Mouse (Mus musculus) cerebellum, adult (tissue): ENCODE data around the gene Tpr.

Source experiments
- ATAC-seq: cut with Nextera tagmentation; 2 replicates; pipeline ENCODE4 v1.9.2; 2017; ENCODE audit warnings: mild to moderate bottlenecking, moderate library complexity, mixed read lengths; ENCODE audit not compliant: insufficient number of reproducible peaks, low FRiP score, low TSS enrichment

The Tpr gene

DNA sequence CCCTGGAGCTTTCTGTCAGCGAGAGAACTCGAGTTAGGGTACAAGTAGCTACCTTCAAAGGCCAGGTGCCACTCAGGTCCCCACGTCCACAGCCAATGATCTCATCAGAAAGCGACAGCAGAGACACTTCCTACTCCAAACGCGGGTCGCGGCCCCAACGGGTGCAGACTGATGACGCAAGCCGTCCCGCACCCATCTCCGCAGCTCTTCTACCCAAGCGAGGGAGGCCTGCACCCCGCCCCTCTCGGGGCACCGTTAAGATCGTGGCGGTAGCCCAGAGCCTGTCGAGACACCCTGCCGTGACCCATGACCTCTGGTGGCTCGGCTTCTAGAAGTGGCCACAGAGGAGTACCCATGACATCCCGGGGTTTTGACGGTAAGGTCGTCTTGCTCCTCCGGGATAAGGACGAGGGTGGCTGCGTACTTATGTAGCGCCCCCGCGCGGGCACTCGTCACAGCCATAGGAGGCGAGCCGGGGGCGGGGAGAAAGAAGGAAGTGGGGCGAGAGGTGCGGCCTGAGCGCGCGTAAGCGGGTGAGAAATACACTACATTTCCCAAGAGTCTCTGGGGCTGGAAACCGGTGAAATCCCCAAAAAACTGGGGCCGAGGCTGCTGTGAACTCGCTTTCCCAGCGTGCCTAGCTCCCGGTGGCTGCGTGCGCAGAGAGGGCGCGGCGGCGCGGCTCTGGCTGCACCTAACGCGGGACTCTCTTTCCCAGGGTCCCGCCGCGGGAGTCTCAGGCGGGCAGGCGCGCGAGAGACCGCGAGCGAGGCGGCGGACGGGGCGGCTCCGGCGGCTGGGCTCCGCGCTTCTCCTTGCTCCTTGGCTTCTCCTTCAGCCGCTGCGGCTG, at the start of gene Tpr, which contains the start of gene Odr4:
Tpr (plus strand) TSS at position 201 of the 850 bp plus-strand sequence.
Odr4 (minus strand) TSS at position 443 of the 850 bp plus-strand sequence.
- peak; percentile 97 for ATAC-seq

DNA sequence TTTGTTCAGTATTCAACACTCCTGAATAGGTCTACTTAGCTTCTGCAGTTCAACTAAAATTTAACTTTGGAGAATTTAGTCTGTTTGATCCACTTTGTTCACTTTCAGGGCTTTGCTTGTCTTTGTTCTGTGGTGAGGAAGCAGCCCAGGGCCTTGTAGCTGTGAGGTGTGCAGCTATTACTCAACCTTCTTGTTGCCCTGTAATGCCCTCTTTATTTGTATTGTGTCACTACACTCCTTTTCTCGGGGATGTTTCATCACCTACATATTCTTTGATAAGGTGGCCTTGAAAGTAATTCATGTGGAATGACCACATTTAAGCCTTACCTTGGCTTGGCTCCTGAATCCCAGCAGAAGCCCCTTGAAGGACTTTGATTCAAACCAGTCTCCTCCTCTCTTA, 31.8 kb upstream of the Tpr start:
- ATAC-seq = no peak

DNA sequence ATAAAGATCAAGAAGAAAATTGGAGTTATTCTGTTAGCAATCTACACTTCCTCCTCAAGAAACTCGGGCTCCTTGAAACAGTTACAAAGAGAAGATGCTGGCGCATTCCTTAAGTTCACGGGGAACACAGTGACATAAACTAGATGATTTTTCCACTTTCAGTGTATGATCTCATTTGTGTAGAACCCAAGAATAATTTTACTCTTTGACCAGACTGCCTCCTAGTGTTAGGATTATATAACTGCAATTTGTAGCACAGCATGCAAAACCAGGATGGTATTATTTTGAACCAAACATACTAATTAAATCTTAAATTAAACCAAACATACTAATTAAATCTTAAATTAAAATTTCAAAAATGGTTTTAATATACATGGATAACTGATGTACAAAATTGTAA, 19.7 kb upstream of the Tpr start:
- no peak for ATAC-seq

DNA sequence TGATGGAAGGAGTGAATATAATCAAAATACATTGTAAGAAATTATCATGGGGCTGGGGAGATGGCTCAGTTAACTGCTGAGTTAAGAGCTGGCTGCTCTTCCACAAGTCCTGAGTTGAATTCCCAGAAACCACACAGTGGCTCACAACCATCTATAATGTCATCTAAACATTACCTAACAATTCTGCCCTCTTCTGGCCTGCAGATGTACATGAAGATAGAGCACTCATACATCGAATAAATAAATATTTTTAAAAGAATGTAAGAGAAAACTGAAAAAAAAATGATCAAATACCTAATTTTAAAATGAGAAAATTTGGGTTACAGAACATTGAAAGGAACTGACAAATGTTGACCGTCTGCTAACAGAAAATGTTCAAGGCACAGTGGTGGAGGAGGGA, 18.4 kb upstream of the Tpr start:
- no peak for ATAC-seq

DNA sequence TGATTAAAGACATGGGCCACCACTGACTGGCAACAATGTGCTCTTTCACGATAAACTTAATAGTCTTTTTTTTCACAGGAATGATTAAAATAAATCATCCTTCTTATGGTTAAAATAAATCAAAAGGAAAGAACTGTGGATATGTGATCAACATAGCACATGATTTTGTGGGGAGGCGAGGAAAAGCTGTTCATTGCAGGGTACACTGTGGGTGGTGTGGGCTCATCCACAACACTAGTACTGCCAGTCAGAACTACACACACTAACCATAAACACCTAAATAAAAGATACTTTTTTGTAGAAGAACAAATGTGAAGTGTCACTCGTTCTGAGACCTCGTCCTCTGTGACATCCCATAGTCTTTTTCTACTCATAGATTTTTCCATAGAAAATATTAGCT, 8.5 kb upstream of the Tpr start:
- ATAC-seq = no peak

DNA sequence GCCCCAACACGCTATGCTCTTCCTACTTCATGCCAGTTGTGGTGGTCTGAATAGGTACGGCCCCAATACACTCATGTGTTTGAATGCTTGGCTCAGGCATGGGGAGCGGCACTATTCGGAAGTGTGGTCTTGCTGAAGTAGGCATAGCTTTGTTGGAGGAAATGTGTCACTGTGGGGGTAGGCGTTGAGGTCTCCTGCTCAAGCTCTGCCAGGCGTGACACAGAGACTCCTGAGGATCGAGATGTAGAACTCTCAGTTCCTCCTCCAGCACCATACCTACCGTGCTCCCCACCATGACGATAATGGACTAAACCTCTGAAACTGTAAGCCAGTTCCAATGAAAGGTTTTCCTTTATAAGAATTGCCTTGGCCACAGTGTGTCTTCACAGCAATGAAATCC, 5.1 kb upstream of the Tpr start:
- no peak for ATAC-seq

DNA sequence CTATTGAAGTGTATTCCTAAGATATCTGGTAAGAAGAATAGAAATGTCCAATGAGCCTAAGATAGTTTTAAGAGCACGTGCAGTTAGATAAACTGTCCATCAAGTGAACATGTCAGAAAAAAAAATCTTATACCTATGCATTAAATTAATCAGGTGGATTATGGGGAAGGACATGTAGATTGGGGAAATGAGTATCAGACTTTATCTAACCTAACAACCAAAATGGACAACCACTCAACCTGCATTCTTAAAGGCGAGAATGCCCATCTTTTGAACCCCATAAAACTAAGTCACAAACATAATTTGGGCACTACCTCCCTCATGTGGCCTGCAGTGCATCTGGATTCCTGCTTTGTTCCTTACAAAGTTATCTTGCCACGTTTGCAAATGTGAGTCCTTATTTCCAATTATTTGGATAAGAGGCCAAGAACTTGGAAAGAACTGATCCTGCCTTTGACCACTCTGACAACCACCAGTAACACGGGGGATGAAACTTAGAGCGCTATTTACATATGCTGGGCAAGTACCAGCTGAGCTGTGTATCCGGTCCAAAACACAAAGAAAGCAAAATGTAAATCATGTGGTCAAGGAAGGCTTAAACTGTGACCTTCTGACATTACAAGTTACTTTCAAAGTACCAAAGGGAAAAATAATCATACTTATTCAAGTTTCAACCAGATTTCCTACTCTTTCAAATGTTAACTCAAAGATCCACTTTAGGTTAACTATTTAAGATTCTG, 3.1 kb upstream of the Tpr start:
- no peak for ATAC-seq

DNA sequence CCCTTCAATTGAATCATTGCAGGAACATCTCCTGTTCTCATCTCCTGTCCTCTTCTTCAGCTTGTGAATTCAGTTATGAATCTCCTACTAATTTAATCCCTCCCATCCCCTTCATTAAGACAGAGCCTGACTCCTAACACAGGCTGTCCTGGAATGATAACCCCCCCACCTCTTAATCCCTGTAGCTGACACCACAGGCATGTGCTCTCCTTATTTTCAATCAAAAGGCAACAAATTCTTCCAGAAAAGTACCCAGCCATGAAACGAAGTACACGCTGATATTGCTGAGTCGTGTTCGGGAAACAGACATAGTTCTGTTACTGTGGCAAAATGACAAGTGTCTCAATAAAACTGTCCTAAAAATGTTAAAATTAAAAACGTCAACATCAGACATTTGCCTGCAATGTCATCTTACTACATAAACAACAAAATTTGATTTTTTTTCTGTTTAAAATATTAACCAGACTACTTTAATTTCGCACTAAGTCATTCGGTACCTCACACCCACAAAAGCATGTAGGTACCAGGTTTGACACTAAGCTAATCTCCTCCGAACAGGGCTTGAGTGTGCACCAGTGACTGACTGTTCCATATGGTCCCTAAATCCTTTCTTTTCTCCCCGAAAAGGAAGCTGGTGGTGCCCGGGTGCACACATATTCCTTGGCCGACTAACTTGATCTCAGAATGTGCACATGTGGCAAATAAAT, 554 bp upstream of the Tpr start:
- no peak for ATAC-seq

DNA sequence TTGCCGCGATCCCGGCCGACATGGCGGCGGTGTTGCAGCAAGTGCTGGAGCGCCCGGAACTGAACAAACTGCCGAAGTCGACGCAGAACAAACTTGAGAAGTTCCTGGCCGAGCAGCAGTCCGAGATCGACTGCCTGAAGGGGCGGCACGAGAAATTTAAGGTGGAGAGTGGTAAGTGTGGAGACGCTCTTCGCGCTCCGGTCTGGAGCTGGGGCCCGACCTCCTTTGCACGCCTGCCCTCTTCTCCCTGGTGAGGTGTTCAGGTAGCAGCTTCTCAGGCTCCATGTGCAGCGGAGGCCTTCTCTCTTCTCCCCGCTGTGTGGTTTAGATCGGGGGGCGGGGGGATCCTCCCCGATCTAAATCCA, 832 bp downstream of the Tpr start:
- peak; percentile 36 for ATAC-seq

DNA sequence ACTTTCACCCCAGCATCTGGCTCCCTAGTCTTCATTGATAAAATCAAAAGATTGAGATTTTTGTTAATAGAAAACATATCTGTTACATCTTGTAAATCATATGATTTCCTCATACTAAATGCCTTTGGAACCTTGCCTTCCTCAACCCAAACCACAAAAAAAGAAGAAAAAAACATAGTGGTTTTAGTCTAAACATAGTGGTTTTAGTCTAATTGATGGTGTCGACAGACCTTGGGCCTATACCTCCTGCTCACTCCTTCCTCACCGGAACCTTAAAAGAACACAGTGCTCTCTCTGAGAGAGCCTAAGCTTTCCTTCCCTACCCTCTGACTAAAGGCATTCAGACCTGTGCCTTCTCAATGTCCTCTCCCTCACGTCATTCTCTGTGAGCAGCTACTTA, 3.4 kb downstream of the Tpr start:
- no peak for ATAC-seq

DNA sequence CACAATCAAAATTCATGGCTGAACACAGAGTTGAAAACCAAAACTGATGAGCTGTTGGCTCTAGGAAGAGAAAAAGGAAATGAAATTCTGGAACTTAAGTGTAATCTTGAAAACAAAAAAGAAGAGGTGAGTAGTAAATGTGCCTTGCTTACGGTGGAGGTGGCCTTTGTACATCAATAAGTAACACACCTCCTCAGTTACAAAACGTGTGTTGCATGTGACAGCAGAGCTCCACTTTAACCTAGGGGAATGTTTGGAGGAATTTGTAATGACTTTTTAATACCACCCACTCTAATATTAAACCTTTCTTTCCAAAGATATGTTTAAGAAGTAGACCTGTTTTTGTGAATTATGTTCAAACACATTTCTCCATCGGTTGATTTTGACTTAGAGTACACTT, 11.3 kb downstream of the Tpr start:
- ATAC-seq = no peak

DNA sequence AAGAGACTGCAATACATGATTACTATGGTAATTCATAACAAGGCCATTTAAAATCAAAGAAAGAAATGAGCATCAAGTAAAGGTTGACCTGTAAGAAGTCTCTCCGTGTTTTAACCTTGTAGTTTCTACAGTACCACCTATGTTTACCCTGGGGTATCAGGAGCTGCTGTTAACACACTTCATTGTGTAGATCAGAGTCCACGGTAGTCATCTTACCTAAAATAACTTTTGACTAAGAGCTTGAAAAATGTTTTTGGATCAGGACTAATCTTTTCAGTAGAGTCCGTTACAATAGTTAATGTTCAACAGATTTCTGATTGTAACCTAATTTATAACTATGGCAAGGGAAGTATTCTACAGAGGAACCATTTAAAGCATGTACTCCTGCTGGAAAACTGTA, 11.9 kb downstream of the Tpr start:
- ATAC-seq = no peak

DNA sequence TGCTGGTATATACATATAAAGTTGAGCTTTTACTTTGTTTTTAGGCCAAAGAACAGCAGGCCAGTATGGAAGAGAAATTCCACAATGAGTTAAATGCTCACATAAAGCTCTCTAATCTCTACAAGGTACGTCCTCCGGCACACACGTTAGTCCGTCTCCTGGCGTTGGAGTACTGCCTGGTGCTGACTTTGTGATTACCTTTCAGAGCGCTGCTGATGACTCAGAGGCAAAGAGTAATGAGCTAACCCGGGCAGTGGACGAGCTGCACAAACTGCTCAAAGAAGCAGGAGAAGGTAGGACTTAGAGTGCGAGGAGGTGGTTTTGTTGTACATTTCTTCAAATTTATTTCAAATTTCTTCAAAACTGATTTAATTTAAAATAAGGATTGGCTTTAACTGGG, 14.6 kb downstream of the Tpr start:
- ATAC-seq = no peak

DNA sequence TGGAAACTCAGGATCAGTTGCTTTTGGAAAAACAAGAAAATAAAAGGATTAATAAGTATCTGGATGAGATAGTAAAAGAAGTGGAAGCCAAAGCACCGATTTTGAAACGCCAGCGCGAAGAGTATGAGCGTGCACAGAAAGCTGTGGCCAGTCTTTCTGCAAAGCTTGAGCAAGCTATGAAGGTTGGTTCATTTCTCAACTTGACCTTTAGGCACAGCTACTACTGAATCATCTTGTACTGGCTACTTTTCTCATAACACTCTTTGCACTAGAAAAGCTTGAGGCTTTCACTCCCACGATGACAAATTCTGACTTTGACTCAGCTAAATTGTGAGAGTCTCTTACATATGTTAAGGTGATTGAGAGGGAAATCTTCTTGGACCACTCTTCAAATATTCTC, 17.4 kb downstream of the Tpr start:
- no peak for ATAC-seq

DNA sequence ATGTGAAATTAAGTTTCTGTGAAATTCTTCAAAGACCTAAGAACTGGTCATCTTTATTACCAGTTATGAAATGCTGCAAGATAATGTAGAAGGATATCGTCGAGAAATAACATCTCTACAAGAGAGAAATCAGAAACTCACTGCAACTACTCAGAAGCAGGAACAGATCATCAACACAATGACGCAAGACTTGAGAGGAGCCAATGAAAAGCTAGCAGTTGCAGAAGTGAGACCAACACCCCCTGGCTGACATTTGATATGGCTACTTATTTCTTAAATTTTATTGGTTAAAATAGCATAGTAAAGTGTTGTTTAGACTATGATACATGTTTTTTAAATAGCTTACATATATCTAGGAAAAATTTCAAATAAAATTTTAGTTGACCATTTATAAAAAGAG, 23.4 kb downstream of the Tpr start:
- ATAC-seq = no peak

DNA sequence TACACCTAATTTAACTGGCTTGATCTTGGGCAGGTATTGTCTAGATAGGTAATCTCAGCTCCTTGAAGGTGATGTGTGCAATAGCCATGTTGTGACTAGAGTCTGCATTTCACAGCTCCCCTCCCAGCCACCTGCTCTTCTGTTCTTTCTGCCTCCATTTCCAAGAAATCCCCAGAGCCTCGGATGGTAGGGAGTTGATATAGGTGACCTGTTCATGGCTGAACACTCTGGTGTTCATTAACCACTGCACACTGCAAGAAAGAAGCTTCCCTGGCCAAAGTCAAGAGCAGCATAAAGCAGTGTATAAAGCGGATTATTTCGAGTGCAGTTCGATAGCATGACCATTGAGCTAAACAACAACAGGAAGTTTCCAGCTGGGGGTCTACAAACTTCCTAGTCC, 25.8 kb downstream of the Tpr start:
- ATAC-seq = no peak

DNA sequence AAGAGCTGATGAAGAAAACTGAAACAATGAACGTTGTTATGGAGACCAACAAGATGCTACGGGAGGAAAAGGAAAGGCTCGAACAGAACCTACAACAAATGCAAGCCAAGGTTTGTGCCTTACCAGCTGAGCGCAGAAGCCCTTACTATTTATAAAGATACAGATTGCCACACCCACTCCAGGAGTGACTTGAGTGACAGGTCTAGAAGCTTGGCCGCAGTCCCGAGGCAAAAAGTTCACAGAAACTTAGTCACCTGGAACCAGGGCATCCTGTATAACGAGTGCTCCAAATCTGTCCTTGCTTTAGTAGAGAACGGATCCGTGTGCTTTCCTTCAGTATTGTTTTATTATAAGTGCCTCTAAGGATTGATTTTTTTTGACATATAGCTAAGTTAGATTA, 33.0 kb downstream of the Tpr start:
- ATAC-seq = no peak

DNA sequence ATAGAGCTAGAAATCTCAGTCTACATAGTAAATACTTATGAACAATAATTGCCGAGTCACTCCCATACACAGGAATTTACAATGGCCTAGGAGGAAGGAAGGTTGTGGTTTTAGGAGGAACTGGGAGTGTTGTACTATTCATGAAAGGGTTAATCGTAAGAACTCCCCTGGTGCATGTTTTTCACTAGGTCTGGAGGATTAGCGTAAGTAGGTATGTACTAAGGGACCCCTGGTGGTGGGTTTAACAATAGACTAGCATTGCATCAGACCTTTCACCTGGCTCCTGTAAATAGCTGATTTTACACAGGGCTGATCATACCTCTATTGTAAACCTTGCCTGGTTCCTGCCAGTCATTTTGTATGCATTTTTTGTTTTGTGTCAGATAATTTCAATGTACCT, 33.6 kb downstream of the Tpr start:
- ATAC-seq = no peak

DNA sequence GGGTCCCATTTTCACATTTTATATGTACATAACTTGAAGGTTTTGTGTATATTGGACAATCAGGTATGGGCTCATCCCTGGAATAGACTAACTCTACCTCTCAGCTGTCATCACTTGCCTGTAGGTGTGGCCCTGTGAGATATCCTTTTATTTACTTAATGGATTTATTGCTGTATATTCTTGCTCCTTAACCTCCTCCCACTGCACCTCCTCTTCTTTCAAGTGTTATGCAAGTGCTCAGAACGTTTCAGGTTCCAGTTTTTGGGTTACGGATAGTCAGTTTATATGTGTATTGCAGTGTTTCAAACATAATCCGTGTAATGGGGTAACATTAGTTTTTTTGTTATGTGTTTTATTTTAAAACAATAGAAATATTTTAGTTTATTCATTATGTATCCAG, 46.0 kb downstream of the Tpr start:
- no peak for ATAC-seq

DNA sequence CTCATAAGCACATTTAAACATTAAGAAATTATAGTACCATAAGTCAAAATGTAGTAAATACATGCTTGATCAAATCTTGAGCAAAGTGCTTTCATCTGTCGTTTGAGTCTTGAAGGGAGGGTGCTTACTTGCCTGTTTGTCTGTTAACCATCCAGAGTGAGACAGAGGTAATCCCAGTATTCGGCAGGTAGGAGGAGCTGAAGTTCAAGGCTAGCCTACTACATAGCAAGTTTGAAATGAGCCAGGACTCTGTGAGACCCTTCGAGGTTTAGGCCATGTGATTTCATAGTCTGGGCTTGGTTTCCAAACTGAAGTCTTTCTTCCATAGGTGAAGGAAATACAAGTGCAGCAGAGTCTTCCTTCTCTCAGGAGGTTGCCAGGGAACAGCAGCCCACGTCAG, 49.1 kb downstream of the Tpr start:
- ATAC-seq = no peak

DNA sequence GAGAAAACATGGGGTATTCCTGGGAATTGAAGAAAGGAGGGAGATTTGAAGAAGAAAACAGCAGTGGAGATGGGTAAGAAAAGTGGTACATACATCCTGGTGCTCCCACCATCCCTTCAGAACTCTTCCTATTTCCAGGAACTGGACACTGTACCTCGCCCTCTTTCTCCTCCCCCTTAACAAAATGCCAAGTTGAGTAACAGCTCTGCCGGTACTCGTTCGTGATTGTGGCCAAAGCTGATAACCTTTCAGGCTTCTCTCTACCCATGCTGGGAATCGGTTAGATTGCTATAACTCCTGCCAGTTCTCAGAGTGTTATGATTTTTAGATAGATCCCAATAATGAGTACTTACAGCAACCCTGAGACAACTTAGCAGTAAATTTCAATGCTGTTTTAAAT, 66.3 kb downstream of the Tpr start:
- ATAC-seq = no peak
